Mouse (Mus musculus): Measurements from ENCODE around the gene Mettl14. TPM values are rescaled to one million over a fixed set of nuclear protein-coding genes. Genes with fewer than 3 reads are reported as not detected.

Gene Mettl14
- polyA plus RNA-seq (2017; shearing (Covaris generic)) = 31.0 TPM

DNA sequence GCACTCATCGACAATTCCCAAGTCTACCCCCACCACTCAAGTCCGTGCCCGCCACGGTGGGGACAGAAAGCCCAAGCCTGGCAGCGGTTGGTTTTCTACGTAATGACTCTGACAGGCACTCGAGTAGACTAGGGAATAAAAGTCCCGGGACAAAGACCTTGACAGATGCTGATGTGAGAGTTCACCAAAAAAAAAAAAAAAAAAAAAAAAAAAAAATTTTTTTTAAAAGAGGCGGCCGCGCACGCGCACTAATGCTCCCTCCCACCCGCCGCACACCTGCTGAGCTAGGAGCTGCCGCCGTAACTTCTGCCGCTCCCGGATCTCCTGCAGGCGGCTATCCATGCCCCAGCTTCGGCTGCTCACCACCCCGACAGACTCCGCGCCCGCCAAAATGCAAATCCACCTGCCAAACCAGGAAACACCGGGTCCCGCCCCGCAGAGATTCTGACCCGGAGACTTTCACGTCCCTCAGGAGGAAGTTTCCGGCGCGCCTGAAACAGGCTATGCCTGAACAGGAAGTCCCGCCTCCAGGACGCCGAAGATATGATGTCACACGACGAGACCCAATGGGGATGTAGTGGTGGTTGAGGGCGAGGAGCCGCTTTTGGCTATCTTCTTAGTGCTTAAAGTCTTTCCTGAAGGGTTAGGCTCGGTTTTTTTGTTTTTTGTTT, at the start of gene Mettl14:
TSS of gene Mettl14 (minus strand) at position 623 of the 671 bp plus-strand sequence.

Other genes with a start within 250 kb of the Mettl14 start
- gene Synpo2, start 150.0 kb downstream of the Mettl14 start, polyA plus RNA-seq (2017; shearing (Covaris generic)) = not detected
- 31.6 TPM for gene Sec24d, start 118.7 kb downstream of the Mettl14 start, polyA plus RNA-seq (2017; shearing (Covaris generic))
- gene Prss12, start 60.8 kb upstream of the Mettl14 start, polyA plus RNA-seq (2017; shearing (Covaris generic)) = 2.7 TPM

Data from inflammation-experienced regulatory T-cells, adult 16 weeks (primary cell).